Mouse (Mus musculus): Measurements from ENCODE around the gene Gsta3.

The Gsta3 gene

GRCm38 (mm10) chr1:21304174-21304573 lies 63.8 kb downstream of the Gsta3 start:
- DNase-seq: no peak

DNA sequence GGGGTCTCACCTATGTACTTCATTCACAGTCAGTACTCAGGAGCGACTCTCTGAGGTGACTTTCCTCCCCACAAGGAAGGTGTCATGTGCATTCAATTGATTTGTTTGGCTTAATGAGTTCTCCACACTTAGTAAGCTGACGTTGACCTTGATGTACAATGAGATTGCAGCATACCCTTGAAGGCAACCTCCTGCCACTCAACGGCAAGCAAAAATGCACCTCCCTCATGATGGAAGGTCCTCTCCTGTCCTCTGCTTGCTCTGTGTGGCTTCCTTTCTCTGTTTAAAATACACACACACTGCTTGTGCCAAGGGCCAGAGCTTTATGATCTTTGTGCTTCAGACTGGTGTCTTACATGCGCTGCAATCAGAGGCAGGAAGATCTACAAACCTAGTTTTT lies 64.3 kb downstream of the Gsta3 start:
- DNase-seq: no peak

DNA sequence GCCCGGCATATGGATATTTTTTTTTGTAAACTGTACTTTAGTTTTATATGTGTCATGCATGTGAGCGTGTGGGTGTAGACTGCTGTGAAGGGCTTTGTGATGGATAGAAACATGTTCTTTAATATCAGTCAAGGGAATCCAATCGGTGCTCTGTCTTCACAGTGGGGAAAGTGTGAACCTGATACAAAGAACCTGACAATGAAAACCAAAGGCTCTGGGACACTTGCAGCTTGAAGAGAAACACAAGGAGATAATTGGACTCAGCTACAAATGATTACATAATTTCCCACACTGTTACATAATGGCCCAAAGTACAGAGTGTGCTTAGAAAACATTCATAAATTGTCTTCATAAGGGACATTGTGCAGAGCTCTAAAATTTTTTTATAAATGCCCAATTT lies 65.1 kb downstream of the Gsta3 start:
- DNase-seq: no peak

DNA sequence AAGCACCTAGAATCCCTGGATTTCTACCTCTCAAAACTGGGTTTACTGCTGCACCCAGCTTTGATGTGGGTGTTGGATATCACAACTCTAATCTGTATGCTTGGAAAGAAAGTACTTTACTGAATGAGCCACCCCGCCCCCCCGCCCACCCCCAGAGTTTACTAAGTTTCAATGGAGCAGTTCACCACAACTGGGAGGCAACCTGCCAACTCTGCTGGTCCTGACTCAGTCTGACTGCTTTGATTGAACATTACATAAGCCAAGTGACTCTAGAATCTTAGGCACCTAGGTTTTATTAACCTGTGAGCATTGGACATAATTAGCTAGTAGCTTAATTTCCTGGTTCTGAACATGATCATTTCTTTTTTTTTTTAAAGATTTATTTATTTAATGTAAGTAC lies 73.9 kb downstream of the Gsta3 start:
- no peak for DNase-seq
